Mouse (Mus musculus): ENCODE measurements around the gene Cyp17a1.
A peak's percentile ranks its signal among the peaks of the same experiment; 100 is the strongest.

GRCm38 (mm10) chr19:46689460-46690372, 16.7 kb upstream of the Cyp17a1 start, which contains the start of gene Borcs7:
- TF ChIP-seq POLR2A (IDR thresholded peaks at IDR 0.05; ENCODE audit: borderline replicate concordance, extremely low read depth, insufficient read depth, insufficient read length, poor library complexity, severe bottlenecking) = peak; percentile 66; the same call in 1 of the 2 replicates
- TF ChIP-seq CTCF (IDR thresholded peaks at IDR 0.05; ENCODE audit: borderline replicate concordance, extremely low read depth, insufficient read depth, insufficient read length) = no peak
